Mouse (Mus musculus) Muller cell, postnatal 12 days (primary cell): ENCODE results near the gene Btbd35f14.
"Not testable (repeated sequence)": the region's sequence is repeated elsewhere in the genome, so short reads cannot be mapped to it uniquely, and the experiment has no call there.

Source experiments
- DNase-seq: peaks from one replicate; pipeline ENCODE4 v3.0.0-alpha.2; 2015; ENCODE audit errors: inconsistent ontology term

Gene Btbd35f14

GRCm38 (mm10) chrX:33702249-33702648, at the start of gene Btbd35f14:
TSS of gene Btbd35f14 (minus strand) at chrX:33702349.
- DNase-seq = not testable (repeated sequence)

- not testable (repeated sequence) for DNase-seq
Observed at GRCm38 (mm10) chrX:33656872-33657271, 45.3 kb downstream of the Btbd35f14 start, which contains the start of gene Btbd35f13. TSS of gene Btbd35f13 (plus strand) at chrX:33657172.
